Mouse (Mus musculus) embryonic fibroblast, embryonic 13.5 days (primary cell): Measurements from ENCODE around the gene Nudt13. TPM values are rescaled to one million over a fixed set of nuclear protein-coding genes. Genes with fewer than 3 reads are reported as not detected.

Source experiments
- H3K27ac ChIP-seq: 2 replicates; pipeline ENCODE4 v1.5.1; 2012; ENCODE audit warnings: low read length, control low read depth, inconsistent platforms; ENCODE audit not compliant: insufficient read depth
- H3K4me1 ChIP-seq: 2 replicates; pipeline ENCODE4 v1.6.1; 2011; ENCODE audit warnings: low read length; ENCODE audit not compliant: control insufficient read depth, insufficient read depth
- H3K4me3 ChIP-seq: 2 replicates; pipeline ENCODE4 v1.5.1; 2011; ENCODE audit warnings: mild to moderate bottlenecking, control low read depth, low read length; ENCODE audit not compliant: insufficient read depth
- CTCF ChIP-seq: IDR thresholded peaks from 2 replicates; pipeline ENCODE4 v1.5.1; 2011; ENCODE audit warnings: mild to moderate bottlenecking, control low read depth, low read length, moderate library complexity, borderline replicate concordance; ENCODE audit not compliant: insufficient read depth
- POLR2A ChIP-seq: IDR thresholded peaks from 2 replicates; pipeline ENCODE4 v1.6.1; 2011; ENCODE audit warnings: low read depth, mild to moderate bottlenecking, control low read depth, low read length, moderate library complexity
- polyA plus RNA-seq: library from polyadenylated mRNA; stranded (reverse); fragments of >200 nt; gene quantifications from 2 replicates; pipeline ENCODE4 v1.2.4, GENCODE M21; 2011; ENCODE audit warnings: low read depth; ENCODE audit not compliant: missing spikeins, insufficient read length

The Nudt13 gene
- polyA plus RNA-seq, 1 experiment: 10.4 TPM

DNA sequence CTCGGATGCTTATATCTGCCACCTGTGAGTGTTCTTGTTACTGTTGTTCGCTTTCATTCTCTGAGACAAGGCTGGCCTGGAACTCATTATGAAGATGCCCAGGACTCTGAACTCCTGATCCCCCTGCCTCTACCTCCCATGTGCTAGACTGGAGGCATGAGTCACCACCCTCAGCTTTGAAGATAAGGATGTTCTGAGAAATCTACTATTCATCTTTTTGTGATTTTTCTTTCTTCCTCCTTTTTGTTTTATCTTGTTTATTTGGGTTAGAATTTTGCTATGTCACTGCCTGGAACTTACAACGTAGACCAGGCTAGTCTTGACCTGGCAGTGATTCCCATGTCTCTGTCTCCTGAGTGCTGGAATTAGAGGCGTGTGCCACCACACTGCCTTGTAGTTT lies 36.8 kb downstream of the Nudt13 start:
- TF ChIP-seq CTCF (no peak), POLR2A (no peak)
- no peaks in the 10 kb centered on the region for H3K4me1 ChIP-seq
- no peak overlapping the region for H3K27ac ChIP-seq
- no peak overlapping the region for H3K4me3 ChIP-seq

DNA sequence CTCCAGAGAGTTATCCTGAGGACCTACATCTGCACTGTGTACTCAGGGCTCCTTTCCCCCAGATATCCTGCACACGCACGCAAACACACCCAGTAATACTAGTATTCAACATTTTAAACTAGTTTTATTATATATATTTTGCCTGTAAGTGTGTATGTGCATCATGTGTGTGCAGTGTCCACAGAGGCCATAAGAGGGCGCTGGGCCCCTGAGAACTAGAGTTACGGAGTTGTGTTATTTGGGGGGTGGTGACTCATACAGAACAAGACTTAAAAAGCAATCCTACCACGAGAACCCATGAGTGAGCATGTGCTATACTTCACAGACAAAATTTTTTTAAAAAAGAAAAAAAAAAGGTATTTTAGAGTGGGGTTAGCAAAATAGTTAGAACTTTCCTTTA lies 44.9 kb downstream of the Nudt13 start:
- H3K4me1 ChIP-seq: no peaks in the 10 kb centered on the region
- no peak for TF ChIP-seq CTCF
- TF ChIP-seq POLR2A: no peak
- H3K4me3 ChIP-seq: no peak overlapping the region
- no peak overlapping the region for H3K27ac ChIP-seq

- TF ChIP-seq CTCF (no peak), POLR2A (no peak)
- no peak overlapping the region for H3K27ac ChIP-seq
- H3K4me3 ChIP-seq: no peak overlapping the region
- H3K4me1 ChIP-seq: no peaks in the 10 kb centered on the region
Measured at GRCm38 (mm10) chr14:20340149-20340548, 45.7 kb downstream of the Nudt13 start.

GRCm38 (mm10) chr14:20340866-20341265 lies 46.4 kb downstream of the Nudt13 start:
- TF ChIP-seq CTCF: no peak
- TF ChIP-seq POLR2A: no peak
- Histone ChIP-seq H3K4me1 (peaks cover under 1% of the 10 kb centered on the region; the same call in 1 of the 2 replicates), H3K27ac (no peak overlapping the region), H3K4me3 (no peak overlapping the region)

GRCm38 (mm10) chr14:20345885-20346284 lies 51.4 kb downstream of the Nudt13 start:
- TF ChIP-seq CTCF (no peak), POLR2A (no peak)

DNA sequence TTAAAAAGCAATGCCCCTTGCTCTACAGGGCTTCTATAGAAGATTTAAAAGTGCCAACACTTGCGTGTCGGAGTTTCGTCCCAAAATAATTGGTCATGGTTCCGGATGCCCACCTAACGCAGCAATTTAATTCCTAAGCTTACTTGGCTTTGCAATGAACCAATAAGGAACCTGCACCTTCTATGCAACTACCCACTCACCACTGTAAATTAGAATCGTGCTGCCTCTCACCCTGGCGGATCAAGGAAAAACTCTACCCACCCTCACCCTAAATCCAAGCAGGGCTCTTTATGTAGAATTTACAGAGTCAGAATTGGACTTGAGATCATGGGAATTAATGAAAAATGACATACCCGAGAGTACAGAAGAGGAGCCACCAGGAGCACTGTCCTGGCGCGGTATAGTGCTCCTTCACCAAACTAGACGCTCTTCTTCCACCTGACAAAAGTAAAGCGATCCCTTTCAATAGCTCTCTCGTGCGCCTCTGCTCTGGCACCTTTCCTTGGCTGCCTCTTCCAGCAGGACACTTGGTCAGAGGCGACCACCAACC lies 53.0 kb downstream of the Nudt13 start:
- Histone ChIP-seq H3K4me3 (peak overlapping the region; percentile 88), H3K27ac (peak overlapping the region; percentile 44; the same call in 1 of the 2 replicates), H3K4me1 (peaks cover 8% of the 10 kb centered on the region; the same call in 1 of the 2 replicates)
- TF ChIP-seq POLR2A (no peak), CTCF (no peak)

More at GRCm38 (mm10) chr14:20345885-20346284, 51.4 kb downstream of the Nudt13 start:
- H3K27ac ChIP-seq: no peak overlapping the region
- H3K4me3 ChIP-seq: no peak overlapping the region
- peaks cover 8% of the 10 kb centered on the region; the same call in 1 of the 2 replicates for H3K4me1 ChIP-seq

DNA sequence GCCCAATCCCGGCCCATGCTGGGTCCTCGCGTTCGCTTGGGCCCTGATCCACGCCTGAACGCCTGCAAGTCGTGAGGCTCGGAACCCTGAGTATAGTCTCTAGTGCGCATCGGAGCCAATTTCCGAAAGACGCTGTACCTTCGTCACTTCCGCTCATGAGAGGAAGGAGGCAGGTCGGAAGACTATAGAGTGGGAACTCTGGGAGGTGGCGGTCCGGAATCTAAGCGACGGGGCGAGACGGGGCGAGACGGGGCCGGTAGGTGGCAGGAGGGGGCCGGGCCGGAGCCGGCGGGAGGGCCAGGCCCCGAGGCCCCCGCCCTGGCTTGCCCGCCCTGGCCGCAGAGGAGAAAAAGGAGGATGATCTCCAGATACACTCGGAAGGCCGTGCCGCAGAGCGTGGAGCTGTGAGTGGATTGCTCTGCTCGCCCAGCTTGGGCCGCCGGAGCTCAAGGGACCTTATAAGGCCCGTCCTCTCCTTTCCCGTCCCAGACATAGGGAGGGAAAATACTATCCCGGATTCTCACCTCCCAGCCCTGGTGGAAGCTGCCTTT lies 53.6 kb downstream of the Nudt13 start, which contains the start of the genes Ecd and Fam149b:
TSS of gene Ecd (minus strand) at position 131 of the 551 bp plus-strand sequence.
TSS of gene Fam149b (plus strand) at position 172 of the 551 bp plus-strand sequence.
- H3K4me1 ChIP-seq: peaks cover 8% of the 10 kb centered on the region; the same call in 1 of the 2 replicates
- TF ChIP-seq CTCF (no peak), POLR2A (peak; percentile 79)

DNA sequence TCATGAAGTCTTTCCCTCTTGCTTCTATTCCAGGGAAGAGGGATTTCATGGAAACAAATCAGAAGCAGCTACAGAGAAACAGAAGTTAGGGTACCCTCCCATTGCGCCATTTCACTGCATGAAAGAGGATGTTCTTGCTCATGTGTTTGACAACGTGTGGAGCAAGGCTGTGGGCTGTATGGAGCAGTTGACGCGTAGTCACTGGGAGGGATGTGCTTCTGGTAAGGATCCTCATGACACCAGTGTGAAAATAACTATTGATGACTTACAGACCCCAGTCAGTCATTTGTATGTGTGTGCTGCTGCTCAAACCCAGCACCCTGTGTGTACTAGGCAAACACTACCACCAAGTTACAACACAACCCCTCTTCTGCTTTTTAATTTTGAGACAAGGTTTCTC lies 68.7 kb downstream of the Nudt13 start:
- TF ChIP-seq POLR2A (no peak), CTCF (no peak)
- Histone ChIP-seq H3K27ac (no peak overlapping the region), H3K4me1 (no peaks in the 10 kb centered on the region), H3K4me3 (no peak overlapping the region)

More for the DNA sequence above, 53.6 kb downstream of the Nudt13 start, which contains the start of the genes Ecd and Fam149b:
- peak within 1 kb of the TSS; percentile 97 for H3K4me3 ChIP-seq
- peak within 1 kb of the TSS; percentile 82 for H3K27ac ChIP-seq

Other genes with a start within 250 kb of the Nudt13 start
- gene Saysd1, start 156.2 kb upstream of the Nudt13 start, polyA plus RNA-seq: 7.5 and 9.2 TPM in 2 replicates
- 0.40 and 1.1 TPM in 2 replicates for gene Kcnk5, start 112.9 kb upstream of the Nudt13 start, polyA plus RNA-seq
- not detected in 2 replicates for gene Kcnk16, start 25.5 kb upstream of the Nudt13 start, polyA plus RNA-seq
- gene Ecd, start 53.4 kb downstream of the Nudt13 start, polyA plus RNA-seq: 36.4 and 38.2 TPM in 2 replicates
- gene Fam149b, start 53.5 kb downstream of the Nudt13 start, polyA plus RNA-seq: 34.2 and 39.7 TPM in 2 replicates
- 58.0 and 76.8 TPM in 2 replicates for gene Dnajc9, start 94.2 kb downstream of the Nudt13 start, polyA plus RNA-seq
- 63.6 and 65.0 TPM in 2 replicates for gene Mrps16, start 98.9 kb downstream of the Nudt13 start, polyA plus RNA-seq
- gene Cfap70, start 157.5 kb downstream of the Nudt13 start, polyA plus RNA-seq: 1.4 TPM in 1 of 2 replicates, not detected in the other
- 127 and 138 TPM in 2 replicates for gene Anxa7, start 185.4 kb downstream of the Nudt13 start, polyA plus RNA-seq
- 1.2 TPM in 2 replicates for gene Mss51, start 202.2 kb downstream of the Nudt13 start, polyA plus RNA-seq